Mouse (Mus musculus) c-Kit-positive CD71-positive TER-119-negative erythroid progenitor cells, embryonic 14.5 days (primary cell): ENCODE measurements around the gene Olfr1347.
"Not testable (repeated sequence)": the region's sequence is repeated elsewhere in the genome, so short reads cannot be mapped to it uniquely, and the experiment has no call there.

Experiments used
- DNase-seq: peaks from one replicate; pipeline ENCODE4 v3.0.0-alpha.2; 2013; ENCODE audit warnings: low read depth

The Olfr1347 gene

DNA sequence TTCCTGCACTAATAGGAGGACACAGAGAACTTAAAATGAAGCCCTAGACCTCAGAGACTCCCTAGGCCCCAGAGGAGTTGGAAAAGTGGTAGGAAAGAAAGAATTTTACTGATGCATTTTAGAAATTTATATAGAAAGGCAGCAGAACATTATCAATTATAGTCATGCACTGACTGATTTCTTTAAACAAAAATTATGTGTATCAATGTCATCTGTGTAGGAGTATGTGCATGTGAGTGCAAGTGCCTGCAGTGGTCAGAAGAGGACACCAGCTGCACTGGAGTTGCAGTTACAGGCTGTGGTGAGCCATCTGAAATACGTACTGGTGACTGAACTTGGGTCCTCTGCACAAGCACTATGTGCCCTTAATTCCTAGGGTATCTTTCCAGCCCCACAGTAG is at the start of gene Olfr1347:
Gene Olfr1347, minus strand, starts transcription at position 101 of the 400 bp plus-strand sequence.
- no peak for DNase-seq

DNA sequence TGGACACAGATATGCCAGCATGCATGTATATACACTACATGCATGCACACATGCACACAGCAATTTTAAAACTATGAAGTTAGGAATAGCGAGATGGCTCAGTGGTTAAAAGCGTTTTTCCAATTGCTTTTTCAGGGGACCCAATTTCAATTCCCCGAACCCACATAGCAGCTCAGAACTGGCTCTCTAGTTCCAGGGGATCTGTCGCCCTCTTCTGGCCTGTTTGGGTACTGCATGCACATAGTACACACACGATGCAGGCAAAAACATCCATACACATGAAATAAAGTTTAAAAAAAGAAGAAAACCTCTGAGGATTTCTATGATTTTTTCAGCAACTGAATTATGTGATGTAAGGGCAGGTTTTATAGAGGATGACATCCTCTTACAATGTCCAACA is 26.6 kb upstream of the Olfr1347 start:
- no peak for DNase-seq

DNA sequence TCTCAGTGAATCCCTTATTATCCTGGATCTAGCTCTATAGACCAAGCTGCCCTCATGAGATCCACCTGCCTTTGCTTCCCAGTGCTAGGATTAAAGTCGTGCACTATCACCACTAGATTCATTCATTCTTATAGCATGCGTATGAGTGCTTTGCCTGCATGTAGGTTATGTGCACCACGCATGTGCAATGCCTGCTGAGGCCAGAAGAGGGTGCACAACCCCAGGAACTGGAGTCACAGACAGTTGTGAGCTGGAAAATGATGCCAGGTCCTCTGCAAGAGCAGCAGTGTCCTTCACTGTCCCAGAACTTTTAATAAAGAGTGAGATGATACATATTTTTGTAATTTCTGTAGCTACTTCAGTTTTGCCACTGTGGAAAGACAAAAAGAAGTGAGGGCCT is 25.4 kb upstream of the Olfr1347 start:
- DNase-seq = no peak

DNA sequence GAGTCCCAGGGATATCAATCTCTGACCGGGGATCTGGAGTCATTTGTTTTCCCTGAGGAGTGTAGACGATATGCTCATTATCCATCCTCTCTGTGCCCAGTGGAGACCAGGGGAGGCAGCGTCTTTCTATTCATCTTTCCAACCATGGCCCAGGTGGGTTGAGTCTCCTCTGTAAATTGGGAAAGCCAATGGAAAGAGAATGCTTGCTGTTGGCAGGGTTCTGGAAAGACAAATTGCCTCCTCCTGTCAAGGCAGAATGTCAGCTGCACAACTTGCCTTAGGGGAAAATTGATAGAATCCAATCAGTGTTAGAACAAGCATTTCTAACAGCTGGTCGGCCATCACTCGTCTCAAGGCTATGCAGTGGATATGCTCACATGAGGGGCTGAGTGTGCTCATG is 23.3 kb upstream of the Olfr1347 start, which contains the start of gene Olfr1349:
Gene Olfr1349, minus strand, starts transcription at position 101 of the 400 bp plus-strand sequence.
- DNase-seq = no peak

DNA sequence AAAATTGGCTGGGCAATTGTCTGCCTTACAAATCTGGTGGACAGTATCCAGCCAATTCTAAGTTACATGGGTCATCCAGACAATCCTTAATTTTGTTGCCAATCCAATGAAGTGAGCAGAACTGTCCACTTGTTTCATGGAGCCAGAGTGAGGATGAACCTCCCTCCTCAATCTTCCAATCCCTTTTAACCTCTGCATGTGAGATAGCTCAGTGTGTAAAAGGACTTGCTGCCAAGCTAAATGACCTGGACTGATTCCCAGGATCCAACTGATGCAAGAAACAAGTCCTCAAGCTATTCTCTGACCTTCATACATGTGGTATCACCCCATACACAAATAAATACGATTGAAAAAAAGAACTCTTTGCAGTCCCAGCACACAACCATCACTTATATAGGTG is 22.1 kb upstream of the Olfr1347 start:
- no peak for DNase-seq

DNA sequence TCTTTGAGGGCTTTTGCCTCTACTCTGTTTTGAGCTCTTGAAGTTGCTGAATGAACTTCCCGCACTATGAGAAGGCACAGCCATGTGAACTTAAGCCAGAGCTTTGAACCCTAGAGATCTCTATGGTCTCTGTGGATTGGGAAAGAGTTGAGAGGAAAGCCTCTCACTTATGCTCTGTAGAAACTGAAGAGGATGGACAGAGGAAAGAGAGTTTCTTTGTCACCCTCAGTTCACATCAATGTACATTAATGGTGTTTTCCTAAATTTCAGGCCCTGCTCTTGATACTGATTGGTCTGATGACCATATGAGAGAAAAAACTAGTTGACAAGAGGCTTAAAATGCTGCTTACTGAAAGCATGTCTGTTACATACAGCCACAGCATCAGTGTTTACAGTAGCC is 9.1 kb upstream of the Olfr1347 start, which contains the start of gene Olfr1348:
Gene Olfr1348, minus strand, starts transcription at position 101 of the 400 bp plus-strand sequence.
- no peak for DNase-seq

DNA sequence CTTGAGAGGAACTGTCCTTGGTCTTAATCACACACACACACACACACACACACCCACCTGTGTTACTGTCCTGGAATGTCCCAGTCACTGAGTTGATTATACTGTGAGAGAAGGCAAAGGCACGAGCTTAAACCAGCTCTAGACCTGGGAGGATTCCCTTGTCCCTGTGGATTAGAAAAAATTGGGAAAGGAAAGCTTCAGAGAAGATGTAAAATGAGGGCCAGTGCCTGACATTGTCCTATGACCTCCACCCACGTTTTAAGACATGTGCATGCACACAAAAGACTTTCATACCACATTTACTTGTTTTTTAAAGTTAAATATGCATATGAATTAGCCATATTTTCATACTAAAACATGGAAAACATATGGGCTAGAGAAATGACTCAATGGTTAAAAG is 12.7 kb downstream of the Olfr1347 start, which contains the start of gene Olfr5:
Gene Olfr5, minus strand, starts transcription at position 101 of the 400 bp plus-strand sequence.
- no peak for DNase-seq

DNA sequence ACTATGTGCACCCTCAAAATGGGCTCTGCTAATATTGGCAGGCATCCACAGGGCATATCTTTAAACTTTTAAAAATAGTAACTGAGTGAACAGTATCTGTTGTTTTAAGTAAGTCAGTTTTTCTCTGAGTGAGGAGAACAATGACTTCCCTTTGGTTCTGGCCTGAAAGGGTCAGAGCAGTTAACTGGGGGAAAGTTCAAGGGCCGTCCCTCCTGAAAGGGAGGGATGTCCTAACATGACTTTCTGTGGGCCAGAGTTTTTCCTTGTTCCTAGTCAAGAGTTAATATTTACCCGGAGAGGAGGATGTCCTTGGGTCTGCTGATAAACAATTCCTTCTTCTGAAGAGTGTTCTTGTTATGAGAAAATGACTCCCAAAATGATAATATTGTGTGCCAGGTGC is 21.9 kb downstream of the Olfr1347 start:
- not testable (repeated sequence) for DNase-seq

DNA sequence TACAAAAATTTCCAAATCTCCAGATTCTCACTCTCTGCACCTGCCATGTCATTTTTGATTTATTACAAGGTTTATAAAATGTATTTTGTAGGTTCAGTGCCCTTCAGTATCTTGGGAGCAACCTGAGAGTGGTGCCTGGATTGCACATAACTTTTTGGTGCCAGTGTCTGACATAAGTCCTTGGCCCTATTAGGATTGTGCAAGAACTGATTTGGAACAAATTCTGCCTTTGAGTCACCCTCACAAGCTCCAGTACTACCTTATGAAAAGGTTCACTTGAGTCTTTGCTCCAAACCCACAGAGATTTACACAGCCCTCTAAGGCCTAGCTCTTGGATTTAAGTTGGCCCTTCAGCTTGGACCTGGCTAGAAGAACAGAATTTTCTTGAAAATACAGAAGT is 32.6 kb downstream of the Olfr1347 start, which contains the start of gene Olfr1346:
Gene Olfr1346, plus strand, starts transcription at position 151 of the 400 bp plus-strand sequence.
- no peak for DNase-seq

DNA sequence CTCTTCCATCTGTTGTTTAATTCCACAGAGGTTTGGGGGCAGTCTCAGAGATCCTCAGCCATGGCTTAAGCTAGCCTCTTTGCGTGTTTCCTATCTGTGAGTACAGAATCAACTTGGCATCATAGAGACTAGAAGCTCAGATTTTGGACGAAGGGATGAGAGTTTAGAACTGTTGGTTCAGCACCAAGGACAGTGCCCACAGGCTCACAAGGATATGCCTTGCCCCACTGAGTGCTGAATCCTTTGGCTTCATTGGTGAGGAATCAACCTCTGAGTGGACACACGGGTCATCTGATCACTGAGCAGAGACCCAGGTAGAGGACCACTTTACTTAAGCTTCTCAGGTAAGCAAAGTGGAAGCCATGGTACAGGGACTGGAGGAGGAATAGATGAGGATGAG is 43.2 kb downstream of the Olfr1347 start:
- DNase-seq = no peak

DNA sequence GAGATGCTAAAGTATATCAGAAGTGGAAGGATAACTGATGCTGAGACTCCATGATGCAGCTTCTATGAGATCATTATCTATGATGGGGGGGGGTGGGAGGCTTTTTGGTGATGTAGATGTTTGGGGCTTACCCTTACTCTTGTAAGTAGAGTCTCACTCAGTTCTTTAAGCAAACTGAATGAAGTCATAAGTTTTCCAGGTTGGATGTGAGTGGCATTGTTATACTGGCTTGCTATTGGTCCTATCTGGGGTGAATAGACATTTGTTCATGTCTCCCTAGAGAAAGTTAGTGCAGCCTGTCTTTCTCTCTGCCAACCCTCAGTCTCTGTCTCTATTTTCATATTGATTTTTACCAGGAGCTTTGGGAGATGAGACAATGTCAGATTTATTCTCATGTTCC is 43.7 kb downstream of the Olfr1347 start, which contains the start of gene Olfr1336:
Gene Olfr1336, plus strand, starts transcription at position 301 of the 400 bp plus-strand sequence.
- DNase-seq = no peak

DNA sequence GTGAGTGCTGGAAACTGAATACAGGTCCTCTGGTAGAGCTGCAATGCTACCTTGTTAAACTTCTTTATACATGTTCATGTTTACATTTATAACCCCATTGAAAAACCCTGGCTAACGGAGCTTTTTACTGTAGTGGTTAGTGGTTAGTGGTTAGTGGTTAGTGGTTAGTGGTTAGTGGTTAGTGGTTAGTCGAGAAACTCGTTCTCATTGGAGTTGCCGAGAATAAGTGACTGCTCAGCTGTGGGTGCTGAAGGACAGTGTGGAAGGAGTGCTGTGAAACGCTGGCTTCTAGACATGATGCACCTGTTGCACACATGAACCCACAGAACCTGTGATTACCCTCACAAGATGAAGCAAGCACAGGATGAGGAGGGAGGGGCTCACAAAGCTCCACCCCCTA is 51.8 kb downstream of the Olfr1347 start:
- no peak for DNase-seq

DNA sequence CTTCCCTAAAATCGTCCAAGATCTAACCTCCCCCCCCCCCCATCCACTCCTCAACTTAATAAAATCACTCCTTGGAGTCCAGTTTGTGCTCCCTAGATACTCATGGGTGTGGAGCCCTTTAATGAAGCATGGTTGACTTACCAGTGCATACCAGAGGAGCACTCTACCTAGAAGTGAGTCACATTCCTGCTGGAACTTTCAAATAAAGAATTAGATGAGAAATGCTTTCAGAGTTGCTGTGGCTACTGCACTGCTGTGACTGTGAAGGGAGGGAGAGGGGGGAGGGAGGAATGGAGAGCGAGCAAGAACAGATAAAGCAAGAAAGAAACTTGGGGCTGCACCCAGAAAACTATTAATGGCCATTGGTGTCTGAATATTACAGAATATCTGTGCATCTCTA is 58.4 kb downstream of the Olfr1347 start:
- DNase-seq = no peak

DNA sequence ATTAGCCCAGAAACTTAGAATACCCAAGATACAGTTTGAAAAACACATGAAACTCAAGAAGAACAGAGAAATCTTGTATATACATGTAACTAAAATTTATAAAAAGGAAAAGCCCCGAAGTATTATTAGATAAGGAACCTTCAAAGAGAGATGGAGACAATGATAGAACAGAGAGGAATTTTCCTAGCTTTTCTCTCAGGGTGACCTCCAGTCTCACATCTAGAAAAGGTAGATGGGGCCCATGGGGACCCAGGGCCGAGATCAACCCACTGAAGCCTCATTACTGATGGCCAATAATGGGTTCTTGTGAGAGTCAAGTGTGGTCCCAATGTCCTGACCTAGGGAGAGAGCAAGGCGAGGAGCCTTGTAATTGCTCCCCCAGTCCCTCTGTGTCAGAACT is 61.2 kb downstream of the Olfr1347 start, which contains the start of gene Olfr1344:
Gene Olfr1344, plus strand, starts transcription at position 301 of the 400 bp plus-strand sequence.
- no peak for DNase-seq
